In the genomic region with DNA sequence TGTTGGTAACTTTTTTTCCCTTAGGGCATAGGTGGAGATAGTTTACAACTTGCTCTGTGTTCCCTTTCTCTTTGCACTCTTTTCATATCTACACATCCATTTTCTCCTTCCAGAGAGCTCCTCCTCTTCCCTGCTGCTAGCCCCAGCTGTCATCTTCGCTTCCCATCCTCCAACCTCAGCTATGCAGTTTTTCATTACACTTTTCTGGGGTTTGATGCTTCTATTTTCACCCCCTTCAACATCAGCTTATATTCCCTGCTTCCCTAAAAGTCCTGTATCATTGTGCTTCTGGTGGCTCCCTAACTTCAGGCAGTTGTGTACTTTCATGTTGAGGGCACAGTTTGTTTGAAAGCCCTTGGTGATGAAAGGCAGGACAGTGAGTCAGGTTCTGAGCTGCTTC, we compare ENCODE assay signal across 15 mouse cellular contexts. TPM values are rescaled to one million over a fixed set of nuclear protein-coding genes. Genes with fewer than 3 reads are reported as not detected.
DNase-seq lines count a peak whose midpoint lies in the region; ATAC-seq and TF ChIP-seq lines count a peak whose summit lies in the region.
"Had no signal": no experiment of that assay in that cellular context is flagged by ENCODE, and none has a peak within 500 bp of the region (broad histone marks: within the 10 kb centered on the region; RNA-seq: fewer than 3 reads in every experiment).

No protein-coding gene starts in this region.

- no peak overlapping the region for H3K4me2 ChIP-seq in heart, embryonic 12.5 days
- H3K4me2 ChIP-seq: forebrain, embryonic 15.5 days; hindbrain, embryonic 14.5 days; liver, embryonic 15.5 days; midbrain, embryonic 13.5 days had no signal

- H3K27ac ChIP-seq in heart, embryonic 12.5 days (ENCODE audit: poor library complexity, severe bottlenecking): peak overlapping the region; percentile 76
- peak overlapping the region; percentile 67 for H3K27ac ChIP-seq in layer of hippocampus, adult 2 months
- H3K27ac ChIP-seq: forebrain, embryonic 15.5 days; hindbrain, embryonic 14.5 days; liver, embryonic 15.5 days; midbrain, embryonic 13.5 days had no signal

- no peaks in the 10 kb centered on the region for H3K9me3 ChIP-seq in heart, embryonic 12.5 days (replicated peaks)
- H3K9me3 ChIP-seq: forebrain, embryonic 15.5 days; liver, embryonic 15.5 days; midbrain, embryonic 13.5 days had no signal

- 75% methylated on average over 1 of the region's 1 CpGs for WGBS in heart, embryonic 12.5 days

- intact Hi-C loops in heart, postnatal 36 days (cut with DNase I): loop anchor here (1.0 kb wide), 1 partner anchor 11 kb away; no protein-coding TSS in a partner anchor
- intact Hi-C loops in gastrocnemius, postnatal 14 days (cut with DNase I; ENCODE audit: low total_unique reads): no loop called here

- H3K9ac ChIP-seq in heart, embryonic 12.5 days: no peak overlapping the region
- H3K9ac ChIP-seq: forebrain, embryonic 15.5 days; hindbrain, embryonic 14.5 days; liver, embryonic 15.5 days; midbrain, embryonic 13.5 days had no signal

- H3K36me3 ChIP-seq in heart, embryonic 12.5 days: no peaks in the 10 kb centered on the region
- H3K36me3 ChIP-seq: forebrain, embryonic 15.5 days; midbrain, embryonic 13.5 days had no signal

- no peak for TF ChIP-seq CTCF in layer of hippocampus, adult 2 months (conservative IDR thresholded peaks at IDR 0.05)

- no peak overlapping the region for H3K4me3 ChIP-seq in heart, embryonic 12.5 days
- no peak overlapping the region for H3K4me3 ChIP-seq in layer of hippocampus, adult 2 months
- H3K4me3 ChIP-seq: forebrain, embryonic 15.5 days; liver, embryonic 15.5 days; midbrain, embryonic 13.5 days had no signal

- ATAC-seq in heart, embryonic 12.5 days (ENCODE audit: insufficient number of reproducible peaks, low FRiP score): no peak
- ATAC-seq in megakaryocyte progenitor cell, adult 5-6 weeks (replicated peaks; ENCODE audit: poor library complexity): no peak
- ATAC-seq: CD4-positive, CD25-positive, alpha-beta regulatory T cell, adult 4 months; forebrain, embryonic 15.5 days; midbrain, embryonic 13.5 days had no signal

- no peak for DNase-seq in heart, postnatal 36 days
- peak; percentile 27 to 32 for DNase-seq in layer of hippocampus, adult 2 months (ENCODE audit: low spot score in 2 of 2)
- DNase-seq in layer of hippocampus, adult 9-10 months (ENCODE audit: low spot score): no peak
- peak; percentile 46 for DNase-seq in cerebellum, adult 8-10 months
- DNase-seq in layer of hippocampus, adult 9-11 months: peak; percentile 13
- no peak for DNase-seq in gastrocnemius, postnatal 14 days
- DNase-seq: kidney, adult 11 months; spleen, adult 18-20 months had no signal

- no peaks in the 10 kb centered on the region for H3K27me3 ChIP-seq in heart, embryonic 12.5 days (replicated peaks)
- H3K27me3 ChIP-seq: forebrain, embryonic 15.5 days; liver, embryonic 15.5 days; midbrain, embryonic 13.5 days had no signal

- peaks cover 24% of the 10 kb centered on the region for H3K4me1 ChIP-seq in heart, embryonic 12.5 days (replicated peaks)
- H3K4me1 ChIP-seq: midbrain, embryonic 13.5 days had no signal

RNA-seq across cellular contexts. Expression of a gene that starts 31.8 kb away (rescaled TPM):
- polyA plus RNA-seq in heart, embryonic 12.5 days (2016; fragmentation: Nextera tagmentation; extraction: Ambion mirVana): 122 and 131 TPM in 2 replicates
- 100 to 1,000 TPM; 130 to 145 TPM for total RNA-seq in heart, postnatal 36 days (2021)
- total RNA-seq in layer of hippocampus, adult 2 months (2021): 100 to 1,000 TPM; 834 to 835 TPM
- 198 and 226 TPM in 2 replicates for total RNA-seq in megakaryocyte progenitor cell, adult 5-6 weeks (2015)
- 90.3 and 106 TPM in 2 replicates for total RNA-seq in megakaryocyte progenitor cell, adult 5-6 weeks (2017)
- total RNA-seq in gastrocnemius, postnatal 14 days (2021): 100 to 1,000 TPM in 1 of 2 experiments, 10 to 100 TPM in 1; 91.0 to 101 TPM

RNA-seq across cellular contexts. Expression of a gene that starts 58.6 kb away (rescaled TPM):
- 39.2 and 42.4 TPM in 2 replicates for polyA plus RNA-seq in heart, embryonic 12.5 days (2016; fragmentation: Nextera tagmentation; extraction: Ambion mirVana)
- total RNA-seq in heart, postnatal 36 days (2021): 1 to 10 TPM; 8.1 to 9.9 TPM
- 1 to 10 TPM; 7.4 to 8.2 TPM for total RNA-seq in layer of hippocampus, adult 2 months (2021)
- total RNA-seq in megakaryocyte progenitor cell, adult 5-6 weeks (2015): 0.10 and 0.52 TPM in 2 replicates
- total RNA-seq in megakaryocyte progenitor cell, adult 5-6 weeks (2017): 0.20 TPM in 1 of 2 replicates, not detected in the other
- total RNA-seq in gastrocnemius, postnatal 14 days (2021): 10 to 100 TPM; 15.6 to 25.1 TPM
- polyA plus RNA-seq: CD4-positive, CD25-positive, alpha-beta regulatory T cell, adult 4 months had no signal

Comparison
In these comparisons a context has a peak if more than half of its experiments do, and no peak if none do; other contexts are left out.
1. DNase-seq: peak in layer of hippocampus, adult 2 months (2 of 2), cerebellum, adult 8-10 months (single experiment) and layer of hippocampus, adult 9-11 months (single experiment); none in heart, postnatal 36 days (0 of 2), layer of hippocampus, adult 9-10 months (single experiment) and gastrocnemius, postnatal 14 days (single experiment).
2. RNA of a gene that starts 58.6 kb away (total RNA-seq): 15.6 to 25.1 TPM in gastrocnemius, postnatal 14 days, 8.1 to 9.9 TPM in heart, postnatal 36 days and 7.4 to 8.2 TPM in layer of hippocampus, adult 2 months; 0.10 to 0.52 TPM in megakaryocyte progenitor cell, adult 5-6 weeks; every median in the first group is over 4 times any median in the second.